Mouse (Mus musculus): ENCODE results near the gene Aspscr1. TPM values are rescaled to one million over a fixed set of nuclear protein-coding genes. Genes with fewer than 3 reads are reported as not detected.

The Aspscr1 gene
- polyA plus RNA-seq, 1 experiment from 2014 or later: 129 TPM

DNA sequence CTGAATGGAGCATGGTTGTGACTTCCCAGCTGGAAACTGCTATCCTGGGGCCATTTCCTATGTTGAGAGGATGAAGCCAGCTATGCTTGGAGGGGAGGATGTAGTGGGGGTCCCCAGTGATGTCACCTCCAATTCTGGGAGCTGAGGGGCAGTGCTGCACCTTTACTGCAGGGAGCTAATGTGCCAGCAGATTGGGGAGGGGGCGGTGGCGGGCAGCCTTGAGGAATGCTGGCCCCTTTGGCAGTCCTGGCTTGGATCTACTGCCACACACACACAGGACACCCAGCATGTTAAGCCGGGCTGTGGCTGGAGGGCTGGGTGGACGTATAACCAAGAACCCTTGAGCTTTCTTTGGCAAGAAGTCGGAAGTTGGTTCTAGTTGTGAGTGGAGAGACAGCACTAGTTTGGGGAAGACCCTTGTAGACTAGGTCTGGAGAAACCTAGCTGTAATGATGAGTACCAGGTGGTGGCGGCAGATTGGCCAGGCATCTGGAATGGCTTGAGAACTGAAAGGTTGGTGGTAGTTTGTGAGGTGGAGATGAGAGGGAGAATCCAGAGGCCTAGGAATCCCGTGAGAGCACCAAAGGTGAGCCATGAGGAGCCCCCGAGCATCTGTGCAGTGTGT lies 39.3 kb downstream of the Aspscr1 start:
- peak overlapping the region; percentile 99 for H3K4me2 ChIP-seq (replicated peaks)
- H3K4me1 ChIP-seq: peaks cover 59% of the 10 kb centered on the region
- H3K9ac ChIP-seq: peak overlapping the region; percentile 75
- H3K27ac ChIP-seq: no peak overlapping the region
- H3K9me3 ChIP-seq: no peaks in the 10 kb centered on the region
- ATAC-seq (ENCODE audit: low FRiP score, low read depth): no peak
- H3K4me3 ChIP-seq: peak overlapping the region; percentile 69; the same call in 1 of the 2 replicates
- no peaks in the 10 kb centered on the region for H3K27me3 ChIP-seq
- H3K36me3 ChIP-seq: peaks cover 47% of the 10 kb centered on the region
- WGBS: 50% methylated on average over 8 of the region's 8 CpGs

DNA sequence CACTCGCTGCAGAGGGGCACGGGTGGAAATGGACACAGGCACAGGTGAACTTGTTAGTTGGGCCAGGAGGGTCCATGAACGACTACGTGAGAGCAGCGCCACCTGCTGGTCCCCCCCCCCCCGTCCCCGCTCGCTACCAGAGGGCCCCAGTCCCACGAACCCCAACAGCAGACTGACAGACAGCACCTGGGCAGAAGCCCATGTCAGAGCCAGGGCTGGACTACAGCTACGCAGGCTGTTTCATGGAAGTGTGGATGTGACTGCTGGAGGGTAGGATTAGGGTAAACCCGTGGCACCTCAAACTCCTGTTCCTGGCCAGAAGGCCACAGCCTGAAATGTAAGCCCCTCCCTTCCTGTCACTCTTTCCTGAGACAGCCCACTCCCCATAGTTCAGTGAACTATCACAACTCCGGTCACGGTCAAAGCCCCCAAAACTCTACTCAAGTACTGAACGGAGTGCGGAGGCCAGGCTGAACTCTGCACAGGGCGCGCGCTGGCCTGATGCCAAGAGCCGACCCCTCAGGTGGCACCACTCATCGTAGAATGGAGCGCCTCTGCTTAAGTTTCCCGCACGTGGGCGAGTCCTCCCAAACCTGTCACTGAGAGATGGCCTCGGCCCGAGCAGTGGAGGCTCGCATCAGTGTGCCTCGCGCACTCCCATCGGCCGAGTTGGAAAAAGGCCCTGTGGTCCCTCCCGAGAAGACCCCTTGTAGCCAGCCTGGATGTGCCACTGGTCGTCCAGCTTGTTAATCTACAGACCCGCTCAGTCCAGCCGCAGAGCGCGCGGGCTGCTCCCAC lies 40.2 kb downstream of the Aspscr1 start:
- Histone ChIP-seq H3K36me3 (peaks cover 56% of the 10 kb centered on the region), H3K9ac (peak overlapping the region; percentile 75), H3K4me3 (peak overlapping the region; percentile 69), H3K4me2 (replicated peaks) (peak overlapping the region; percentile 99), H3K4me1 (peaks cover 50% of the 10 kb centered on the region), H3K9me3 (no peaks in the 10 kb centered on the region), H3K27ac (peak overlapping the region; percentile 75; the same call in 1 of the 2 replicates), H3K27me3 (no peaks in the 10 kb centered on the region)
- under 1% methylated on average over 38 of the region's 38 CpGs for WGBS
- ATAC-seq (ENCODE audit: low FRiP score, low read depth): peak; percentile 44

DNA sequence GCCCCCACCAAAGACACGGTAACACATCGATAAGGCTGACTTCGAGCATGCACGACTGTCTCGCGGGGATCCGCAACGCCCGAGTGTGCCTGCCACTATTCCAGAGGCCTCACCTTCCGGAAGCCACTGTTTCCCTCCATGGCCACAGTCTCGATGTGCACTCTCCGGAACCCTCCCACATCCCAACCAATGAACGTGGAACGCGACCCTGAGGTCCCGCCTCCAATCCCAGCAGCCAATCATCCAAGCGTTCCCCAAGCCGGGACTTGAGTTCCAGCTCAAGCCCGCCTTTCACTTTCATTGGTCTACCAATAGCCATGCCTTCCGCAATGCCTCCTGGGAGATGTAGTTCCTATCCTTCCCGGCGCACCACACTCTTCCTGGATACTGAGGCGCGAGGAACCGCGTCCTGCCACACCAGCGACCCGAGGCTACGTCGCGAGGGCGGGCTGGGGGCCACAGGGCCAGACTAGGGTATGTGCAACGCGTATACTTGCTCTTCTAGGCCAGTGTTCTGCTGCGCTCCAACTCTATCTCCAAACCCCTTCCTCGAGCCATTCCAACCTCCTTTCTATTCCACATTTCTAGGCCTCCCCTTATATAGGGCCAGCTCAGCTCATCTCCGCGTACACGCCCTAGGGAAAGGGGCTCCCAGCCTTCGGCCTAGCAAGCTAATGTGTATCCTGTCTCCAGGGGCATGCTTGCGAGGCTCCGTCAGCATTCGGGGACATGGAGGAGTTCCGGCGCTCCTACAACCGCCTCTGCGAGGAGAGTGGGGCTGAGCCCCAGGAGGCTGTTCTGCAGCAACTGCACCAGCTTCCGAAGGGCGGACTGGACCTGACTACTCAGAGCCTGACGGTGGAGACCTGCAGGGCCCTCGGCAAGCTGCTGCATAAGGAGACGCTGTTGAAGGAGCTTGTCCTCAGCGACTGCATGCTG lies 41.1 kb downstream of the Aspscr1 start, which contains the start of the genes Cenpx and Lrrc45:
TSS of gene Cenpx (minus strand) at position 159 of the 939 bp plus-strand sequence.
TSS of gene Lrrc45 (plus strand) at position 346 of the 939 bp plus-strand sequence.
- peak within 1 kb of the TSS; percentile 83 for H3K9ac ChIP-seq
- peak; percentile 97 for ATAC-seq (ENCODE audit: low FRiP score, low read depth)
- H3K36me3 ChIP-seq: peaks cover 65% of the 10 kb centered on the region
- H3K4me2 ChIP-seq (replicated peaks): peak within 1 kb of the TSS; percentile 99
- peaks cover 41% of the 10 kb centered on the region for H3K4me1 ChIP-seq
- no peaks in the 10 kb centered on the region for H3K27me3 ChIP-seq
- H3K27ac ChIP-seq: peak within 1 kb of the TSS; percentile 75; the same call in 1 of the 2 replicates
- H3K9me3 ChIP-seq: no peaks in the 10 kb centered on the region
- H3K4me3 ChIP-seq: peak within 1 kb of the TSS; percentile 69
- 2% methylated on average over 53 of the region's 53 CpGs for WGBS

DNA sequence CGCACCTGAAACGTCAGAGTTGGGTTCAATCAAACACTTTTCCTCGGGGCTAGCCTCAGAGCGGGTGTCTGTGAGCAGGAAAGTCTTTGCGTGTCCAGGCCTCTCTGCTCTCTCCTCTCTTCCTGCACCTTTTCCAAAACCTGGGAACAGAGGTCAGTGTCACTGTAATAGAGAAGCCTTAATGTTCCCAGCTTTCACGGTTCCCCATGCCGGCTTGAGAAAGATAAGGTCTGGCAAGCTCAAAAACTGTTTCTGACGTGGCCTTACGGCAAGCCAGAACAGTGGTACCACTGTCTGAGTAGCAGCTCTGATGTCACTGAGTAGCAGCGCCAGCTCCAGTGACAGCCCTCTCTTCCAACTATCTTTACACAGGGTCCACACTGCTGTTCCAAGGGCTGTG lies 41.8 kb downstream of the Aspscr1 start:
- H3K4me1 ChIP-seq: peaks cover 36% of the 10 kb centered on the region
- no peak overlapping the region for H3K27ac ChIP-seq
- peak overlapping the region; percentile 83 for H3K9ac ChIP-seq
- H3K4me3 ChIP-seq: peak overlapping the region; percentile 69
- WGBS: 61% methylated on average over 10 of the region's 10 CpGs
- H3K9me3 ChIP-seq: no peaks in the 10 kb centered on the region
- peaks cover 65% of the 10 kb centered on the region for H3K36me3 ChIP-seq
- peak overlapping the region; percentile 99 for H3K4me2 ChIP-seq (replicated peaks)
- no peak for ATAC-seq (ENCODE audit: low FRiP score, low read depth)
- H3K27me3 ChIP-seq: no peaks in the 10 kb centered on the region

DNA sequence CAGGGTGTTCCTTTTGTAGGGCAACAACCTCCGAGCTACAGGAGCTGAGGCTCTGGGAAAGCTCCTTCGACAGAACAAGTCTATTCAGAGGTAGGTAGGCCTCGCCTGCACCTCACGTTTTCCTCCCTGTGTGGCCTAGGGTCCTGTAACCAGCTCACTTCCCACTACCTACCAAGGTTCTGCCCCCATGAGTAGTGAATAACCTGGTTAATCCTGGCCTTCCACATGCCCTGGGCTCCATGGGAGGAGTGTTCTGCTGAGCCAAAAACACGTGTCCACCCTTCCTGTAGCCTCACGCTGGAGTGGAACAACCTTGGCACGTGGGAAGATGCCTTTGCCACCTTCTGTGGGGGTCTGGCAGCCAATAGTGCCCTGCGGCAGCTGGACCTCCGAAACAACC lies 42.4 kb downstream of the Aspscr1 start:
- no peaks in the 10 kb centered on the region for H3K27me3 ChIP-seq
- peaks cover 65% of the 10 kb centered on the region for H3K36me3 ChIP-seq
- peaks cover 35% of the 10 kb centered on the region for H3K4me1 ChIP-seq
- ATAC-seq (ENCODE audit: low FRiP score, low read depth): no peak
- 90% methylated on average over 9 of the region's 9 CpGs for WGBS
- no peak overlapping the region for H3K27ac ChIP-seq
- peak overlapping the region; percentile 69; the same call in 1 of the 2 replicates for H3K4me3 ChIP-seq
- H3K9ac ChIP-seq: peak overlapping the region; percentile 83
- peak overlapping the region; percentile 99 for H3K4me2 ChIP-seq (replicated peaks)
- H3K9me3 ChIP-seq: no peaks in the 10 kb centered on the region

DNA sequence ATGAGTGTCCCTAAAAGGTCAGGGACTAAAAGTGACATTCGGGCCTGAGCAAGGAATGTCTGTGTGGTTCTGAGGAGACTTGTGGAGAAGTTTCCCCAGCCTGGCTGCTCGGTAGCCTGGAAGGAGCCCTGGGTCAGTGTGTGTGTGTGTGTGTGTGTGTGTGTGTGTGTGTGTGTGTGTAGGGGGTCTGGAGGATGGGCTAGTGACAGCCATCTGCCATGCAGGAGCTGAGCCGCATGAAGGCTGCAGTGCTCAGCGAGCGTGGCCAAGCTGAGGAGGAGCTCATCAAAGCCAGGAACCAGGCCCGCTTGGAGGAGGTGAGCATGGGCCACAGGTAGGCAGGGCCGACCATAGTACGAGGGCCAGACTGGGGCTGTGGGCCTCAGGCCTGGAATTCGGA lies 46.5 kb downstream of the Aspscr1 start:
- H3K9me3 ChIP-seq: no peaks in the 10 kb centered on the region
- H3K4me2 ChIP-seq (replicated peaks): no peak overlapping the region
- H3K36me3 ChIP-seq: peaks cover 52% of the 10 kb centered on the region
- 90% methylated on average over 9 of the region's 9 CpGs for WGBS
- ATAC-seq (ENCODE audit: low FRiP score, low read depth): no peak
- H3K4me1 ChIP-seq: peaks cover 27% of the 10 kb centered on the region
- 0 out of 2 replicates have a peak overlapping the region, but pooled peaks have one; percentile 35 for H3K9ac ChIP-seq
- H3K27ac ChIP-seq: no peak overlapping the region
- peaks cover 7% of the 10 kb centered on the region for H3K27me3 ChIP-seq
- H3K4me3 ChIP-seq: no peak overlapping the region

DNA sequence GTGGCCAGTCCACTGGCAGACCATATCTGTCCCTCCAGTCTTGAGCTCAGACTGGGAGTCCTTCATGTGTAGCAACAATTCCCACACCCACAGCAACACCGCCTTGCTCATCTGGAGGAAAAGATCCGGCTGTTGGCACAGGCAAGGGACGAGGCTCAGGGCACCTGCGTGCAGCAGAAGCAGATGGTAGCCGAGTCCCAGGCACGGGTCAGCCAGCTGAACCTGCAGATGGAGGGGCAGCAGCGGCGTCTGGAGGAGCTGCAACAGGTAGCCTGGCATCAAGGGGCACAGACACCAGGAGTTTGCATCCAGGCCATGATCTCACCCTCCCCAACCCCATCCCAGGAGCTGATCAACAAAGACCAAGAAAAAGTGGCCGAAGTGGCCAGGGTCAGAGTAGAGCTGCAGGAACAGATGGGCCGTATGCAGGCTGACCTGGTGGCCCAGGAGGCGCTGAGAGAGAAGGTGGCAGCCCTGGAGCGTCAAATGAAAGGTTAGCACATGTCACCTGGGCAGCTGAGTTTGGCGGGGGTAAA lies 47.1 kb downstream of the Aspscr1 start:
- WGBS: 87% methylated on average over 13 of the region's 13 CpGs
- Histone ChIP-seq H3K27ac (no peak overlapping the region), H3K4me2 (replicated peaks) (0 out of 2 replicates have a peak overlapping the region, but pooled peaks have one; percentile 99), H3K4me1 (peaks cover 20% of the 10 kb centered on the region), H3K9me3 (no peaks in the 10 kb centered on the region), H3K27me3 (peaks cover 7% of the 10 kb centered on the region), H3K4me3 (no peak overlapping the region), H3K9ac (no peak overlapping the region), H3K36me3 (peaks cover 52% of the 10 kb centered on the region)
- no peak for ATAC-seq (ENCODE audit: low FRiP score, low read depth)

DNA sequence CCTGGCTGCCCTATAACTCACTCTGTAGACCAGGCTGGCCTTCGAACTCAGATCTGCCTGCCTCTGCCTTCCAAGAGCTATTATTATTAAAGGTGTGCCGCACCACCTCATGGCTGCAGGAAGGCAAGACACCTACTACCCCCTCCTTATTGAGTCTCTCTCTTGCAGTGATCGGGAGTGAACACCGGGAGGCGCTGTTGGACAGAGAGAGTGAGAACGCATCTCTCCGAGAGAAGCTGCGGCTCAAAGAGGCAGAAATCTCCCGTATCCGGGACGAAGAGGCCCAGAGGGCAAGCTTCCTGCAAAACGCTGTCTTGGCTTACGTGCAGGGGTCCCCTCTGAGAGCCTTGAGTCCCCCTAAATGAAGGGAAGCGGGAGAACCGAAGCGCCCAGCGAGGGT lies 47.7 kb downstream of the Aspscr1 start:
- H3K9me3 ChIP-seq: no peaks in the 10 kb centered on the region
- peaks cover 7% of the 10 kb centered on the region for H3K27me3 ChIP-seq
- peak overlapping the region; percentile 76 for H3K9ac ChIP-seq
- H3K4me2 ChIP-seq (replicated peaks): peak overlapping the region; percentile 99
- no peak overlapping the region for H3K27ac ChIP-seq
- ATAC-seq (ENCODE audit: low FRiP score, low read depth): 0 out of 2 replicates have a peak, but pooled peaks have one; percentile 6
- peaks cover 51% of the 10 kb centered on the region for H3K36me3 ChIP-seq
- peak overlapping the region; percentile 64 for H3K4me3 ChIP-seq
- WGBS: 11% methylated on average over 17 of the region's 17 CpGs
- H3K4me1 ChIP-seq: peaks cover 19% of the 10 kb centered on the region

DNA sequence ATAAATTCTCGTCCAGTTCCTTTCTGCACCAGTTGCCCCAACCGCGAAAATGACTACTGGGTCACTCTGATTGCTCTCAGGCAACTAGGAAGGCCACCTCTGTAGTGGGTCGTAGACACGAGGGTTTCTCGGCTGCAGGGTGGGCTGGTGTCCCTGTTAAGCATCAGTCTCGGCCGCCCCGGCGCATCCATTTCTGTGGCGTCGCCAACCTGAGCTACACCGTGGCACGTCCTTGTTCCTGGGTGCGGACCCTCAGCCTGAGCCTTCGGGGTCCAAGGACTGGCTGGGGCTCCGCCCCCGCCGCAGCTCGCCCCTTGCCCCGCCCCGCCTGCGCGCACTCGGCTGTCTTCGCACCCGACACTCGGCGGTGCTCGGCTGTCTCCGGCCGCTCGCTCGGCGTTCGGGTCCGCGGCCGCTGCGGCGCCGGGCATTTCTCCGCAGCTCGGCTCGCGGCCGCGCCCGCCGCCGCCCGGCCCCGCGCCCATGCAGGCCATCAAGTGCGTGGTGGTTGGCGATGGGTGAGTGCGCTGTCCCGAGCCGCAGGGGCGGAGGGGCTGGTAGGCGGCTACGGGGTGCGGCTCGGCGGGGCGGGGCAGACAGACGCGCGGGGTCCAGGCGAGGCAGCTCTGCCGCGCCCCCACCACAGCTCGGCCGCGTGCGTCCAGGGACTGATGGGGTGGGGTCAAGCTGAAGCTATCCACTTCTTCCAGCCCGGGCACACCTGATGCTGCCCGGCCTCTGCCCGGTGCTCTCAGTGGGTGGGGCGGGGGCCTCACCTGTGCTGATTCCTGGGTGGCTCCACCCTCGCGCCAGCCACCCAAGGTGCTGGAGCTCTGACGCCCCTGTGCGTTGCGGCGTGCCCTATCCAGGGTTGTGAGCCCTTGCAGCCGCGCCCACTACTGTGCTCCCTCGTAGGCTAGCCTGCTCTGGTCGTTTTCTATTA lies 48.6 kb downstream of the Aspscr1 start, which contains the start of gene Rac3:
TSS of gene Rac3 (plus strand) at position 347 of the 943 bp plus-strand sequence.
- ATAC-seq (ENCODE audit: low FRiP score, low read depth): peak; percentile 86
- Histone ChIP-seq H3K9ac (peak within 1 kb of the TSS; percentile 76), H3K27ac (no peak within 1 kb of the TSS; the same call in 1 of the 2 replicates), H3K27me3 (peaks cover 12% of the 10 kb centered on the region), H3K4me3 (peak within 1 kb of the TSS; percentile 64), H3K36me3 (peaks cover 43% of the 10 kb centered on the region), H3K4me1 (peaks cover 23% of the 10 kb centered on the region), H3K4me2 (replicated peaks) (peak within 1 kb of the TSS; percentile 99), H3K9me3 (no peaks in the 10 kb centered on the region)
- under 1% methylated on average over 76 of the region's 90 CpGs for WGBS

DNA sequence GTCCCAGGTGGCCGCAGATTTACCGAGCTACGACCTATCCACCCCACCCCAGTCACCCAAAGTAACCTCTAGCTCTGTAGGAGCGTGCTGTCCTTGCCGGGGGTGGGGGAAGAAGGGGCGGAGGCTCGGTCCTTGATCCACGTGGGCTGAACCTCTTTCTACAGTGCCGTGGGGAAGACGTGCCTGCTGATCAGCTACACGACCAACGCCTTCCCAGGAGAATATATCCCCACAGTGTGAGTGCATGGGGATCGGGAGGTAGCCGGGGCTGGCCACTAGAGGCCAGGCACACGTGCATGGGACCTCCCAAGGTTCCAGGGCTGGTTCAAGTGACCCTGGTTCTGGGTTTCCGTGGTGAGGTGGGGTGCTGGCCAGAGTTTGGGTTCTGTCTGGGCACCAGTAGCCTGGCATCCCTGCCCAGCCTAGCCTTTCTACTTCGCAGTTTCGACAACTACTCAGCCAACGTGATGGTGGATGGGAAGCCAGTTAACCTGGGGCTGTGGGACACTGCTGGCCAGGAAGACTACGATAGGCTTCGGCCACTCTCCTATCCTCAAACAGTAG lies 49.4 kb downstream of the Aspscr1 start:
- ATAC-seq (ENCODE audit: low FRiP score, low read depth): no peak

More for the DNA sequence above, 49.4 kb downstream of the Aspscr1 start:
- Histone ChIP-seq H3K36me3 (peaks cover 36% of the 10 kb centered on the region), H3K9me3 (no peaks in the 10 kb centered on the region), H3K27ac (no peak overlapping the region), H3K9ac (peak overlapping the region; percentile 76), H3K4me2 (replicated peaks) (peak overlapping the region; percentile 99), H3K4me3 (peak overlapping the region; percentile 64), H3K4me1 (peaks cover 28% of the 10 kb centered on the region), H3K27me3 (peaks cover 12% of the 10 kb centered on the region)
- WGBS: 20% methylated on average over 21 of the region's 21 CpGs

Measured in limb, embryonic 13.5 days (tissue).